Mouse (Mus musculus): ENCODE measurements around the gene Fxyd5. TPM values are rescaled to one million over a fixed set of nuclear protein-coding genes. Genes with fewer than 3 reads are reported as not detected.

Fxyd5 gene
- polyA plus RNA-seq, 1 experiment from 2014 or later = 19.8 TPM

Small RNAs within 50 kb of the gene (microRNA-seq; reads per million reads assigned to microRNA genes)
- gene Mir7050 = not detected

Other genes starting within 250 kb of the Fxyd5 start
- 0.94 and 1.2 TPM in 2 replicates for gene Ffar2, start 218.7 kb downstream of the Fxyd5 start, polyA plus RNA-seq (2015; fragmentation: Nextera tagmentation; extraction: Ambion mirVana)
- not detected in 2 replicates for gene Ffar3, start 186.3 kb downstream of the Fxyd5 start, polyA plus RNA-seq (2015; fragmentation: Nextera tagmentation; extraction: Ambion mirVana)
- gene Ffar1, start 180.9 kb downstream of the Fxyd5 start, polyA plus RNA-seq (2015; fragmentation: Nextera tagmentation; extraction: Ambion mirVana) = not detected in 2 replicates
- gene Cd22, start 162.1 kb downstream of the Fxyd5 start, polyA plus RNA-seq (2015; fragmentation: Nextera tagmentation; extraction: Ambion mirVana) = 0.81 and 0.86 TPM in 2 replicates
- gene Mag, start 127.6 kb downstream of the Fxyd5 start, polyA plus RNA-seq (2015; fragmentation: Nextera tagmentation; extraction: Ambion mirVana) = 0.32 and 0.39 TPM in 2 replicates
- gene Hamp2, start 117.8 kb downstream of the Fxyd5 start, polyA plus RNA-seq (2015; fragmentation: Nextera tagmentation; extraction: Ambion mirVana) = not detected in 2 replicates
- gene Hamp, start 98.4 kb downstream of the Fxyd5 start, polyA plus RNA-seq (2015; fragmentation: Nextera tagmentation; extraction: Ambion mirVana) = 22.2 and 25.5 TPM in 2 replicates
- 12.4 TPM in 2 replicates for gene Usf2, start 85.7 kb downstream of the Fxyd5 start, polyA plus RNA-seq (2015; fragmentation: Nextera tagmentation; extraction: Ambion mirVana)
- gene Lsr, start 69.0 kb downstream of the Fxyd5 start, polyA plus RNA-seq (2015; fragmentation: Nextera tagmentation; extraction: Ambion mirVana) = 28.1 and 31.2 TPM in 2 replicates
- gene Fam187b, start 68.7 kb downstream of the Fxyd5 start, polyA plus RNA-seq (2015; fragmentation: Nextera tagmentation; extraction: Ambion mirVana) = 2.4 and 3.4 TPM in 2 replicates
- 0.17 and 0.26 TPM in 2 replicates for gene Fxyd7, start 9.0 kb upstream of the Fxyd5 start, polyA plus RNA-seq (2015; fragmentation: Nextera tagmentation; extraction: Ambion mirVana)
- 88.6 and 99.1 TPM in 2 replicates for gene Fxyd1, start 14.7 kb upstream of the Fxyd5 start, polyA plus RNA-seq (2015; fragmentation: Nextera tagmentation; extraction: Ambion mirVana)
- gene Lgi4, start 16.9 kb upstream of the Fxyd5 start, polyA plus RNA-seq (2015; fragmentation: Nextera tagmentation; extraction: Ambion mirVana) = 0.03 TPM in 1 of 2 replicates, not detected in the other
- gene Fxyd3, start 34.2 kb upstream of the Fxyd5 start, polyA plus RNA-seq (2015; fragmentation: Nextera tagmentation; extraction: Ambion mirVana) = 0.35 and 0.92 TPM in 2 replicates
- gene Hpn, start 72.8 kb upstream of the Fxyd5 start, polyA plus RNA-seq (2015; fragmentation: Nextera tagmentation; extraction: Ambion mirVana) = 98.6 and 145 TPM in 2 replicates
- 1.0 and 1.2 TPM in 2 replicates for gene Scn1b, start 84.5 kb upstream of the Fxyd5 start, polyA plus RNA-seq (2015; fragmentation: Nextera tagmentation; extraction: Ambion mirVana)
- gene Gramd1a, start 113.4 kb upstream of the Fxyd5 start, polyA plus RNA-seq (2015; fragmentation: Nextera tagmentation; extraction: Ambion mirVana) = 11.9 and 14.3 TPM in 2 replicates
- gene Scgb2b2, start 248.0 kb upstream of the Fxyd5 start, polyA plus RNA-seq (2015; fragmentation: Nextera tagmentation; extraction: Ambion mirVana) = not detected in 2 replicates
- gene Scgb1b2, start 249.3 kb upstream of the Fxyd5 start, polyA plus RNA-seq (2015; fragmentation: Nextera tagmentation; extraction: Ambion mirVana) = not detected in 2 replicates

Data from liver, embryonic 15.5 days (tissue).